Mouse (Mus musculus): ENCODE data around the gene 4931417E11Rik. TPM values are rescaled to one million over a fixed set of nuclear protein-coding genes. Genes with fewer than 3 reads are reported as not detected.

The 4931417E11Rik gene
- polyA plus RNA-seq, 1 experiment from 2014 or later = not detected

DNA sequence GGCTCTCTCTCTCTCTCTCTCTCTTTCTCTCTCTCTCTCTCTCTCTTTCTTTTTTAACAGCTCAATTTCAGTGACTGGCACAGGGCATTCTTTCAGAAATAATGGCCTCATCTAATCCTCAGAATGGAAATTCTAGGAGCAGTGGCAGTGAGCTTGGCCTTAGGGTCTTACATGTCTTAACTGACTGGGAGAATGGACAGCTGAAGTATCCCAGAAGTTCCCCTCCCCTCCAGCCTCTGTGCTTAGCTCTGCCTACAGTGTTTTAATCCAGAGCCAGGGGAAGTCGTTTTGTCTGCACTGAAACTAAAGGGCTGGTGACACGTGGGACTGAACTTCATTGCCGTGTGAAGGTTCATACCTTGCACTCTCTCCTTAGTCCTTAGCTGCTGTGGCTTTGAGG, 35.6 kb downstream of the 4931417E11Rik start:
- no peak for ATAC-seq
- Histone ChIP-seq H3K9me3 (replicated peaks; ENCODE audit: control insufficient read depth, low read length, poor library complexity, severe bottlenecking) (no peaks in the 10 kb centered on the region), H3K4me1 (ENCODE audit: control insufficient read depth, insufficient read depth, low read length) (peaks cover 2% of the 10 kb centered on the region), H3K9ac (ENCODE audit: low read depth, low read length) (no peak overlapping the region), H3K4me2 (ENCODE audit: low read length) (no peak overlapping the region), H3K36me3 (ENCODE audit: control insufficient read depth, insufficient read depth, low read length) (no peaks in the 10 kb centered on the region), H3K27me3 (ENCODE audit: control insufficient read depth, insufficient read depth, low read depth, low read length) (no peaks in the 10 kb centered on the region), H3K27ac (ENCODE audit: low read length) (no peak overlapping the region), H3K4me3 (ENCODE audit: low read depth, low read length) (no peak overlapping the region)
- WGBS = 3% methylated on average over 3 of the region's 3 CpGs

DNA sequence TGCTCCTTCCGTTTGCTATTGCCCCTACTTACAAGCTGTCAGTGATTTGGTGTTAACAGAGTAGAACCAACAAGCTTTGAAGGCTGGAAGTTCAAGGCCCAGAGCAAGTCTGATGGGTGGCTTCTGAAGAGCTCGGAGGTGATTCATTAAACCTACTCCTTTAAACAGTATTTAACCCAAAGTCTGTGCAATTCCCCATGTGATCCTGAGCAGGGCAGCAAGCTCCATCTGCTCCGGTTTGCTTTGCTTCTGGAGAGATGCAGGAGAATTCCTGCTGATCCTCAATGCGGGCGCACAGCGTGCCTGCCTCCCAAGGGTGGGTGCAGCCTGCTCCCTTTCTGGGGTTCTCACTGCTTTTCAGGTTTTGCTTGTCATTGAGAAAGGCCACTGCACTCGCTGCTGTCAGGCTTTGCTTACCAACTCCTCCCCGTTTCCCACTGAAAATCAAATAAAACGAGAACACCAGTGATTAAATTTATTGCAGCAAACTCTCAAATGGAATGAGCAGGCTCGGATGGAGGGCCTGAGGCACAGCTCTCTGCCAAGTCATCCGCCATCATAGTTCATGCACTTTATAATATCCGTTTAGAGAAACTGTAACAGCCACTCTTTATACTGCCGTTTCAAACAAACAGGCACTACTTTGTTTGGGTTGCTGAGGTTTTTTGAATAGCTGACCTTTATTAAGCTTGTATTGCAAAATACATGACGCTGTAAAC, 40.7 kb downstream of the 4931417E11Rik start:
- 25% methylated on average over 14 of the region's 14 CpGs for WGBS
- no peaks in the 10 kb centered on the region for H3K36me3 ChIP-seq (ENCODE audit: control insufficient read depth, insufficient read depth, low read length)
- H3K4me3 ChIP-seq (ENCODE audit: low read depth, low read length) = no peak overlapping the region
- H3K4me2 ChIP-seq (ENCODE audit: low read length) = peak overlapping the region; percentile 41
- H3K27ac ChIP-seq (ENCODE audit: low read length) = no peak overlapping the region
- 0 out of 2 replicates have a peak, but pooled peaks have one; percentile 17 for ATAC-seq
- no peaks in the 10 kb centered on the region for H3K9me3 ChIP-seq (replicated peaks; ENCODE audit: control insufficient read depth, low read length, poor library complexity, severe bottlenecking)
- H3K4me1 ChIP-seq (ENCODE audit: control insufficient read depth, insufficient read depth, low read length) = peaks cover 12% of the 10 kb centered on the region
- H3K27me3 ChIP-seq (ENCODE audit: control insufficient read depth, insufficient read depth, low read depth, low read length) = no peaks in the 10 kb centered on the region
- H3K9ac ChIP-seq (ENCODE audit: low read depth, low read length) = peak overlapping the region; percentile 10; the same call in 1 of the 2 replicates

DNA sequence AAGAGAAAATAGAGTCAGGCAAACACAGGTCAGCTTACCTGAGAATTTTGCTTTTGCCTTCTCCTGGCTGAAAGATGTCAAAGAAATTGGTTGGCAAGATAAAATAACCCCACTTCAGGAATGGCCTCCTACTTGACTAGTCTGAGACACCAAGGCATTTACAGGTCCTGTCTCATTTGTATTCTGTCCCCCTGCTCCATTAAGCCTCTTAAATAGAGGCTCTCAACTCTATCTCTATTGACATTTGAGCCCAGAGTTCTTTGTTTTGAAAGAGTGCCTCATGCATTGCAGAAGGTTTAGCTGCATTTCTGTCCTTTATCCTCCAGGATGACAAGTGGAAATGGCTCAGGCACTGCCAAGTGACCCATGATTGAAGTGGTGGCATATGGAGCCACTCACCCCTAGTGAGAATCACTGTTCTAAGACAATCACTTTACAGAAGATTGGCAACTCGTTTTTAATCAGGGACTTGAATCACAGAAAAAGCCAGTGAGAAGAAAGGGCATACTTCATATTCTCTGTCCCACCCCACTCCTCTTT, 42.1 kb downstream of the 4931417E11Rik start:
- no peak overlapping the region for H3K9ac ChIP-seq (ENCODE audit: low read depth, low read length)
- no peaks in the 10 kb centered on the region for H3K36me3 ChIP-seq (ENCODE audit: control insufficient read depth, insufficient read depth, low read length)
- H3K4me1 ChIP-seq (ENCODE audit: control insufficient read depth, insufficient read depth, low read length) = peaks cover 12% of the 10 kb centered on the region
- no peaks in the 10 kb centered on the region for H3K9me3 ChIP-seq (replicated peaks; ENCODE audit: control insufficient read depth, low read length, poor library complexity, severe bottlenecking)
- H3K27ac ChIP-seq (ENCODE audit: low read length) = no peak overlapping the region
- ATAC-seq = peak; percentile 42; the same call in 1 of the 2 replicates
- H3K27me3 ChIP-seq (ENCODE audit: control insufficient read depth, insufficient read depth, low read depth, low read length) = no peaks in the 10 kb centered on the region
- WGBS = 0% methylated on average over 1 of the region's 1 CpGs
- no peak overlapping the region for H3K4me2 ChIP-seq (ENCODE audit: low read length)
- no peak overlapping the region for H3K4me3 ChIP-seq (ENCODE audit: low read depth, low read length)

Other genes with a start within 250 kb of the 4931417E11Rik start
- gene Dnah6, start 248.0 kb downstream of the 4931417E11Rik start, polyA plus RNA-seq (2015; fragmentation: Nextera tagmentation; extraction: Ambion mirVana) = 0.32 and 0.36 TPM in 2 replicates
- 127 and 133 TPM in 2 replicates for gene Suclg1, start 221.3 kb downstream of the 4931417E11Rik start, polyA plus RNA-seq (2015; fragmentation: Nextera tagmentation; extraction: Ambion mirVana)

Measured in midbrain, embryonic 16.5 days (tissue).